Mouse (Mus musculus): ENCODE measurements around the gene Gstz1.
"Not testable (repeated sequence)": the region's sequence is repeated elsewhere in the genome, so short reads cannot be mapped to it uniquely, and the experiment has no call there.

The Gstz1 gene

DNA sequence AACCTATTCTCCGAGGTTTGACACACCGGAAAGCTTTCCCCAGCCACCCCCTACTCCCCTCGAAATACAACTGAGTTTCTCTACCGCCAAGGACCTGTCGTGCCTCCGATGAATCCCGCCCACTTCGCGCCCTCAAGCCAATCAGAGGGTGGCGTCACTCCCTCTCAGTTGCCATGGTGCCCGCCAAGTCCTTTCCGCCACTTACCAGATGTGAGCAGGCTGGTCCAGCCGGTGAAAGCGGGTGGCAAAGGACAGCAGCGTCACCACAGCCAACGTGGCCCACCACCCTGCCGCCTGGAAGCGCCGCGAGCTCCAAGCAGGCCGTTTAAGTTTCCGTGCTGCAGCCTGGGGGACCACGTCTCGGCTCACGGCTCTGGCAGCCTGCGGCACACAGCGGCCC, at the start of gene Gstz1:
Gene Gstz1, plus strand, starts transcription at position 200 of the 400 bp plus-strand sequence.
- DNase-seq (ENCODE audit: low spot score in 2 of 2): peak; percentile 70 to 87

GRCm38 (mm10) chr12:87100331-87100730, 46.6 kb upstream of the Gstz1 start:
- DNase-seq (ENCODE audit: low spot score in 2 of 2): no peak

DNA sequence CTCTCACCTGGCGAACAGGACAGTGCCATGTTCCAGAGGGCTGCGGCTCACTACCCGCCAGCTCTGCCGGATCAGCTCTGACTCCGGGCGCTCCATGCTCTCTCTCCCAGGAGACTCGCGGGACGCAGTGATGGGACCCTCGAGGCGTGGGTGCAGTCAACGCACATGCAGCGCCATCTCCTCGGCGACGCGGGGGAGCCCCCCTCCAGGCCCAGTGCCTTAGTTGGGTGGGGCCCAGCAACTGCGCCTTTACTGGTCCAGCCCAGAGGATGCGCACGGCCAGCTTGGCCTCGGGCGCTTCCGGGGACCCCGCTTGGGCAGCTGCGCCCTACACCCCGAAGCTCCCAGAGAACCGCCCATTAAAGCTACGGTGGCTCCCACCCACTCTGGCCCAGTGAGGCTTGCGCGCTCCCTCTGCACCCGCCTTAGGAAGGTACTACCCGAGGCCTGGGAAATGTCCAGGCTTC, 44.8 kb upstream of the Gstz1 start, which contains the start of gene Ngb:
Gene Ngb, minus strand, starts transcription at position 375 of the 467 bp plus-strand sequence.
- no peak for DNase-seq (ENCODE audit: low spot score in 2 of 2)

- no peak for DNase-seq (ENCODE audit: low spot score in 2 of 2)
These were observed 43.5 kb upstream of the Gstz1 start for GRCm38 (mm10) chr12:87103471-87103870.

DNA sequence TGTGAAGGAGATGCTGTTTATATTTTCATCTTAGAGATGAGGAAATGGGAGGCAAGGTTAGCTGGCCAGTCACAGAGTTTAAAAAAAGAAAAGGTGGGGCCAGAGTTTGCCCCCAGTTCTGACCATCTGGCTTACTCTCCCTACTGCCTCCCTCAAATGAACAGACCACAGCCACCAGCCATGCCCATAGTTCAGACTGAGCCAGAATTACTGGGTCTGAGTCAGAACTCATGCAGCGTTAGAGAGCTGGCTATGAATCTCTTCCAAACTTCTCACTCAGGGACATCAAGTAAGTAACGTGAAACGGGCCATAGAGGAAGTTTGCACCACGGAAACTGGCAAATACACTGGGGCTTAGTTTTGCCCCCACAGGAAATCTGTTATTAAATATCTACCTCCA, 42.2 kb upstream of the Gstz1 start:
- DNase-seq (ENCODE audit: low spot score in 2 of 2): no peak

DNA sequence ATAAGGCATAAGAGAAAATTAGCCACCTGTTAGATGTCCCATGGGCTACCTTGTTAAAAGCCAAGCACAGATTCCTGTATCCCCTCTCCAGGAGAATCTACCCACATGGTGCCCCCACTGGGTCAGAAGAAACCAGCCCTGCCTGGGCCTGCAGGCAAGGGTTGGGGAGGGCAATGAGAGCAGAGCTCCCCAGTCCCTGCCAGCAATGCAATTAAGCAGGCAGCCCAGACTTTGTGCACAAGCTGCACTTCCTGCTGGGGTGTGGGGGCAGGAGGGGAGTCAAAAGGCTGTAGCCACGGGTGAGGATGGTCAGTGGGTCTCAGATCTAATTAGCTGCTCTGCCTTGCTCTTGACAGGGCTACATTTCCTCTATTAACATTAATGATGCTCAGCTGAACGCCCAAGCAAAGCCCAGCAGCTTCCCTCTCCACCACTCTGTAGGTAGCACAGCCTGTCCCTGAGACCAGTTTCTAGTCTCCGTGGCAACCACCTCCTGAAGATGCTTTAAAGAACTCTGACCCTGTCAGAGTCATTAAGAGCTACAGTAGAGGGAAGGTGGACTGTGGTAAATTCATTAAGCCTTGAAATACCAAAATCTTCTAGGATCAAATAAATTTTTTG, 39.5 kb upstream of the Gstz1 start:
- no peak for DNase-seq (ENCODE audit: low spot score in 2 of 2)

- no peak for DNase-seq (ENCODE audit: low spot score in 2 of 2)
These were observed 24.9 kb upstream of the Gstz1 start for GRCm38 (mm10) chr12:87121918-87122589.

- DNase-seq (ENCODE audit: low spot score in 2 of 2): no peak
These were observed 19.7 kb upstream of the Gstz1 start for GRCm38 (mm10) chr12:87127256-87127655.

DNA sequence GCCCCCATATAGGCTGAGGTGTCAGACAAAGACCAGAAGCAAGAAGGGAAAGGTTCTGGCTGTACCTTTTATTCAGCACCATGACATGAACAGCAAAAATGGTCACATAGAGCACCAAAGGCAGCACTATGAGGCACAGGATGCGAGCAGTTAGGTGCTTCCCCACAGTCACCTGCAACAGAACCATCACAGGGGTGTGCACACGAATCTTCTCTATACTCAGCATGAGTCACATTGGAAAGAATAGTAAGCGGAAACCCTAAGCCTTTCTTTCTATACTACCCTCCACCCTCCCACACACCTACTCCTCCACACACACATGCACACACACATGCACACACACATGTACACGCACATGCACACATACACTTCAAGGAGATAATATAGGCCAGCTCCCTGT, 16.7 kb upstream of the Gstz1 start:
- no peak for DNase-seq (ENCODE audit: low spot score in 2 of 2)

DNA sequence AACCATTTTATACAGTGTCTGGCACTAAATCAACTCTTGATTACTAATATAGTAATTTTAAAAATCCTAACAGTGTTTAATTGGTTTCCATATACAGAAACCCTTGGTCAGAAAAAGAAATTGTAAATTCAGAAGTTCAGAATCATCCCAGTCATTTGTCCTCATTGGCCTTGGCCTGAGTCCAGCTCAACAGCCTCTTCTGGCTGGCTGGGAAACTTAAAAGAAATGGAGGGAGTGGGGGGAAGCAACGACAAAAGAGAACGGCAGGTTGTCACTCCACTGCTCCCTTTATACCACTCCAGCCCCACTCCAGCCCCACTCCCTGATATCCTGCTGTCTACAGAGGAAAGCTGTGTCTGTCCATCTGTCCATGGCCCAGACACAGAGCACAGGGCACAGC, 15.8 kb upstream of the Gstz1 start:
- no peak for DNase-seq (ENCODE audit: low spot score in 2 of 2)

DNA sequence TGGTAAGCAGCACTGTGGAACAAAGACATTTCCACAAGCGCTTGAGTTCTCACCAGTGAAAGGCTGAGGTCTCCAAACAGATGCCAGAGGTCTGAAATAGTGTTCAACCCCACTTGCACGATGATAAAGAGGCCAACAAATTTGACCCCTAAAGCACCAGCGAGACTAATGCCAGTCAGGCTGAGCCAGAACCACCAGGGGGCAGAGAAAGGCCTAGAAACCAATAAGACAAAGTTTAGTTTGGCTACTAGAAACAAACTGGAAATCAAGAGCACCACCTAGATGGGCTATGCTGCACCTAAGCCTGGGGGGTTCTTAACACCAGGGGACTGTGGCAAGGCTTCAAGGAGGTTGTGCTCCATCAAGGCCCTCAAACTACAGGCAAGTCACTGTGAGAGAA, 15.3 kb upstream of the Gstz1 start:
- no peak for DNase-seq (ENCODE audit: low spot score in 2 of 2)

DNA sequence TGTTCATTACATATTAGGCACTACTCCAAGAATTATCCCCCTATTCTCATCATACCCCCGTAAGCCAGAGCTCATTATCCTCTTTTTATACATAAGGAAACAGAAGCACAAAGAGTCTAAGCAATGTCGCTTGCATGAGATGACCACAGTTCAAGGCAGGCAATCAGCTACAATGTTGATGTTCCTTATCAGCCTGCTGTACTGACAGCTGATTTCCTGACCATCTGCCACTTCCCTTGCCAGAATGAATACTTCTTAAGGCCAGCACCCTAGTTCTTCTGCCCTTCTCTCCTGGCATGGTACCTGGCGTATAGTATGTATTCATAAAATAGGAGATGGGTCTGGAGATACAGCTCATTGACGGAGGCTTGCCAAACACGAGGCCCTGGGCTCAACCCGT, 14.8 kb upstream of the Gstz1 start:
- no peak for DNase-seq (ENCODE audit: low spot score in 2 of 2)

DNA sequence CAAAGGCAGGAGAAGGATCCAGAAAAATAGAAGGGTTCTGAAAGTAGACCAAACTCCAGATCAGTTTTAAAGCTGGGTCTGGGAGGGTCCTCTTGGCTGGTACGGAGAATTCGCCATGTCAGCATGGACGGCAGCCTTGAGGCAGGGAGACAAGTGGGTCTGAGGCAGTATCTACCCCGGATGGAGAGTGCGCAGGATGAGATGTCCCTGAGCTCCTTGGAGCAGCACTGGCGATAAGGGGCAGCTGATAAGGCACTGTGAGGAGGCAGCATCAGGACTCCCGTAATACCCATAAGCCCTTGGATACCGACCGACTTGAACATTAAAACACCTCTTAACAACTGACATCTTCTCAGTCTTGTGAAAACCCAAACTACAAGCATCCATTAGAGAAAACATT, 14.2 kb upstream of the Gstz1 start:
- no peak for DNase-seq (ENCODE audit: low spot score in 2 of 2)

DNA sequence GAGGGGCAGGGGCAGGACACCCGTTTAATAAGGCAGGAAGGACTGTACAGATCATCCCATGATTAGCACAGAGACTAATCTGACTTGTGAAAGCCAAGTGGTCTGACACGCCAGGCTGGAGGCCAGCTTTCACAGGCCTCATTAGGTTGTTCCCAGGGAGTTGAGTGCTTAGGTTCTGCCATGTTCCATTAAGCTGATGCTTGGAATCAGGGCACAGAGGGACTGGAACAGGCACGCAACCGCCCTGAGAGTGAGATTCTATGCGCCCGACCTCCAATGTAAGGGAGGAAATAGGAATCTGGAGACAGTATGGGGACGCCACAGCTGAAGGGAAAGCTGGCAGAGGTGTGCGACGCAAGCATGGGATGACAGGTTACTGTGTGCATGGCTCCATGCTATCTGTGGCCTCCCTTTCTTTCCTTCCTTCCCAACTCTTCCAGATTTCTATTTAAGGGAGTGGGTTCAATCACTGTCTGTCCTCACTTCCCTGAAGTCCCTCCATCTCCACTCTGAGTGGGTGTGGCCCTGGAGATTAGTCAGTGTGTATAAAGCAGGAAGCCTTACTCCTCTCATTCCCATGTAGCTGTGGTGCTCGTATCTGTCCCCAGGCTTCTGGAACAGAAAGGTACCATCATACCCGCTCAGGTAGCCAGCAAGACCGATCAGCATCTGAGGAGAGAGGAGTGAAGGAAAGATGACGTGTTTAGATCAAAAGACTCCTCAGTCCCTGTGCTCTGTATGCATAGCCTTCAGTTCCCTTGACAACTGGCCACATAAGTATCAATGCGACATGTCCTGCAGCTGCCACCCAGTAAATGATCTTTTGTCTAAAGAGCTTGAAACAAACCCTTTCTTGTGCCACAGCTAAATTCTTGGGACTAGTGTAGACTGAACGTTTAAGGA, 9.3 kb upstream of the Gstz1 start:
- no peak for DNase-seq (ENCODE audit: low spot score in 2 of 2)

DNA sequence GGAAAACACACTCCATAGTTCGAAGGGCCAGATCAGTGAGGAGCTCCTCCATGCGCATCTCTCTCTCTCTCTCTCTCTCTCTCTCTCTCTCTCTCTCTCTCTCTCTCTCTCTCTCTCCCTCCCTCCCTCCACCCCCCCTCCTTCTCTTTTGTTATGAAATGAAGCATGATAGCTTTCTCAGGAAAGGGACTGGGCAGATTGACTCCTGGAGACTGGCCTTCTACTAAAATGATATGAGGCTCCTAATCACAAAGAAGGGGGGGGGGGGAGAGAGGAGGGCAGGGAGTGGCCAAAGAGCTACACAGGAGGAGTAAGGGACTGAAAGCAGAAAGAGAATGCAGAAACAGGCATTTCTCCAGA, 8.6 kb upstream of the Gstz1 start:
- DNase-seq (ENCODE audit: low spot score in 2 of 2): no peak

GRCm38 (mm10) chr12:87138768-87139167, 8.2 kb upstream of the Gstz1 start:
- DNase-seq (ENCODE audit: low spot score in 2 of 2): no peak

GRCm38 (mm10) chr12:87142156-87142555, 4.8 kb upstream of the Gstz1 start:
- no peak for DNase-seq (ENCODE audit: low spot score in 2 of 2)

GRCm38 (mm10) chr12:87147395-87148089, 577 bp downstream of the Gstz1 start, which contains the start of gene Pomt2:
Gene Pomt2, minus strand, starts transcription at chr12:87147968.
- peak; percentile 90 to 95 for DNase-seq (ENCODE audit: low spot score in 2 of 2)

GRCm38 (mm10) chr12:87148136-87148535, 1.2 kb downstream of the Gstz1 start:
- no peak for DNase-seq (ENCODE audit: low spot score in 2 of 2)

DNA sequence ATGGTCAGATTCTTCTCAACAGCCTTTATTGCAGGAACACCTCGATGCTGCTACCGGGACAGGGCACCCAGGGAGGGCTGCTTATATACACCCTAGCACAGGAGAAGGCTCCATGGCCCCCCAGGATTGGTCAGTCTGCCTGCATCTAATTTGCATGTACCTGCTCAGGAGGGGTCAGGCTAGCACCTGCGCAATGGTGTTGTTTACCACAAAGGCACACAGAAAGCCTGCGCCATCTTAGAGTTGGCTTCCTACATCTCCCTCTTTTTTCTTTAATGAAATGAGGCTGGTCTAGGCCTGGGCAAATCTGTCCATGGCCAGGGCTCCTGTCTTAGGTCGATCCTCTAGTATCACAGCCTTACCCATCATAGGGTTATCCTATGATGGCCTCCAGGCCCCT, 2.5 kb downstream of the Gstz1 start:
- no peak for DNase-seq (ENCODE audit: low spot score in 2 of 2)

GRCm38 (mm10) chr12:87154448-87154847, 7.5 kb downstream of the Gstz1 start:
- not testable (repeated sequence) for DNase-seq (ENCODE audit: low spot score in 2 of 2)

DNA sequence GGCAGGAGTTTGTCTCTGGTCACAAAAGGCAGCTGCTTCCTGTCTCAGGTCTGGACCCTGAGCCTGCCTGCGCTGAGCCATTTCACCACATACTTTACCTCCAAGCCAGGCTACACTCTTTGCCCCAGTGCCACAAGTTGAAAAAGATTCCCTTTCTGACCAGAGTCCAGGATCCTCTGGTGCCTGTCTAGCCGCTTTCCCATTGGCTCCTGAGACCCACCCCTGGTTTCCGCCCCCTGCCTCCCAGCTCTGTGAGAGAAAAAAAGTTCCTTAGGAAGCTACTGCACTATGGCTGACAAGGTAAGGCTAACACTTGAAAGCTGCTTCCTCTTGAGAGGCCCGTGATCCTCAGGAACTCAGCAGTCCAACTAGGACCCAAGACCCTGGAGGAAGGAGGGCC, 10.4 kb downstream of the Gstz1 start:
- no peak for DNase-seq (ENCODE audit: low spot score in 2 of 2)

Data from left cerebral cortex, adult 9 months (tissue).